In genomic region chr17:80727341-80727951, GRCm38 (mm10) we compare ENCODE assay signal across 8 mouse cellular contexts. TPM values are rescaled to one million over a fixed set of nuclear protein-coding genes. Genes with fewer than 3 reads are reported as not detected.
DNase-seq lines count a peak whose midpoint lies in the region; ATAC-seq and TF ChIP-seq lines count a peak whose summit lies in the region.

No protein-coding gene starts in this region.

- H3K4me2 ChIP-seq in hindbrain, embryonic 15.5 days: peak overlapping the region; percentile 90

- ATAC-seq in Patski: peak; percentile 67
- ATAC-seq in hindbrain, embryonic 15.5 days (ENCODE audit: low FRiP score, low read depth): peak; percentile 64
- peak; percentile 21 for ATAC-seq in megakaryocyte progenitor cell, adult 5-6 weeks (replicated peaks; ENCODE audit: poor library complexity)

- CTCF ChIA-PET in Patski (lab: Charles Lee): no interaction called here

- WGBS in hindbrain, embryonic 15.5 days: 0% methylated on average over 46 of the region's 54 CpGs

- intact Hi-C loops in left cerebral cortex, postnatal 36 days (cut with DNase I): loop anchor here (2.0 to 5.0 kb wide), 2 partner anchors 73 to 215 kb away; partner anchors contain the start of gene Tmem178

- H3K27ac ChIP-seq in hindbrain, embryonic 15.5 days (replicated peaks): peak overlapping the region; percentile 93

- no peak for DNase-seq in Patski (ENCODE audit: low read depth, low spot score)
- DNase-seq in cerebellum, adult 8-10 months: peak; percentile 63
- DNase-seq in gastrocnemius, adult 18-20 months (ENCODE audit: low spot score): peak; percentile 39
- DNase-seq in left cerebral cortex, postnatal 36 days (ENCODE audit: low spot score in 2 of 2): peak; percentile 54 to 55
- DNase-seq in right cerebral cortex, postnatal 25 days: peak; percentile 58
- DNase-seq in yolk sac, embryonic 10.5 days (ENCODE audit: low spot score): peak; percentile 78

- H3K9ac ChIP-seq in hindbrain, embryonic 15.5 days: peak overlapping the region; percentile 98

- TF ChIP-seq CTCF in Patski (IDR thresholded peaks at IDR 0.05): no peak

- H3K9me3 ChIP-seq in hindbrain, embryonic 15.5 days: no peaks in the 10 kb centered on the region

- H3K36me3 ChIP-seq in hindbrain, embryonic 15.5 days: no peaks in the 10 kb centered on the region

- in situ Hi-C loops in Patski (cut with MboI; ENCODE audit: low pct_unique_long_range_greater_than_20kb): loop anchor here (5.0 to 10.0 kb wide), 2 partner anchors 40 to 287 kb away; no protein-coding TSS in a partner anchor

- peaks cover 47% of the 10 kb centered on the region for H3K4me1 ChIP-seq in hindbrain, embryonic 15.5 days (replicated peaks)

- peak overlapping the region; percentile 92 for H3K4me3 ChIP-seq in hindbrain, embryonic 15.5 days

- POLR2A ChIA-PET in Patski (lab: Charles Lee): interaction anchor here (0.6 to 1.3 kb wide), 6 partner anchors 57 to 281 kb away, joined by 3 to 7 read pairs (median 3); no protein-coding TSS in a partner anchor

- no peaks in the 10 kb centered on the region for H3K27me3 ChIP-seq in Patski
- H3K27me3 ChIP-seq in hindbrain, embryonic 15.5 days: no peaks in the 10 kb centered on the region

RNA-seq across cellular contexts. Expression of gene Map4k3, which starts 0.8 kb away (rescaled TPM):
- 94.2 TPM for polyA plus RNA-seq in Patski (2021)
- 10 to 100 TPM; 11.8 to 14.9 TPM for total RNA-seq in gastrocnemius, adult 18-20 months (2021)
- 25.4 TPM in 2 replicates for polyA plus RNA-seq in hindbrain, embryonic 15.5 days (2015; fragmentation: Nextera tagmentation; extraction: Ambion mirVana)
- total RNA-seq in left cerebral cortex, postnatal 36 days (2021): 10 to 100 TPM; 63.1 to 69.2 TPM
- 8.4 and 10.0 TPM in 2 replicates for total RNA-seq in megakaryocyte progenitor cell, adult 5-6 weeks (2015)
- 8.0 and 8.7 TPM in 2 replicates for total RNA-seq in megakaryocyte progenitor cell, adult 5-6 weeks (2017)

Comparison
In these comparisons a context has a peak if more than half of its experiments do, and no peak if none do; other contexts are left out.
1. RNA of gene Map4k3, which starts 0.8 kb away (total RNA-seq): 63.1 to 69.2 TPM in left cerebral cortex, postnatal 36 days; 11.8 to 14.9 TPM in gastrocnemius, adult 18-20 months and 8.0 to 10.0 TPM in megakaryocyte progenitor cell, adult 5-6 weeks; every median in the first group is over 4 times any median in the second.
2. Peak in every context shown above with its lines, with median percentiles within 50 percentile points of each other: ATAC-seq.